Mouse (Mus musculus) bone marrow, adult 2 months (tissue): Measurements from ENCODE around the gene Zfp609.

ENCODE experiments used
- CTCF ChIP-seq: fragments of 200-500 bp; IDR thresholded peaks from 2 replicates; pipeline ENCODE4 v1.5.1; 2011; ENCODE audit warnings: low read length, control low read depth; ENCODE audit not compliant: control insufficient read depth, insufficient read depth
- POLR2A ChIP-seq: fragments of 200-500 bp; IDR thresholded peaks from 2 replicates; pipeline ENCODE4 v1.6.1; 2011; ENCODE audit warnings: low read depth, mild to moderate bottlenecking, control low read depth, low read length, borderline replicate concordance; ENCODE audit not compliant: control insufficient read depth

DNA sequence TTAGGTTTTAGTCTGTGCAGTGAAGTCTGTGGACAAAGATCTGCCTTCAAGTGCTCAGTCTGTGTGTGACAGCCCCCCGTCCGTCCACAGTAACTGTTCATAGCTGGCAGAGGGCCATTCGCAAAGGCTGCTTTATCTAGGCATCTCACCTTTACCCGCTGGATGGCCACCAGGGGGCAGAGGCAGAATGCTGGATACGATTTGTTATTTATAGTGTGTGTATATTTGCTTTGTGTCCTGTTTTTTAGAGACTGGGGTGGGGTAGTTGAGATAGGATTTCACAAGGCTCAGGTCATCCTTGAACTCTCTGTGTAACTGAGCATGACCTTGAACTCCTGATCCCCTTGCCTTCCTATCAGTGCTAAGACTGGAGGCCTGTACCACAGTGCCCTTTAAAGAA, 161.3 kb downstream of the Zfp609 start:
- peak; percentile 75 for TF ChIP-seq CTCF
- no peak for TF ChIP-seq POLR2A
